Mouse (Mus musculus): ENCODE results near the gene Psg16. TPM values are rescaled to one million over a fixed set of nuclear protein-coding genes. Genes with fewer than 3 reads are reported as not detected.

The Psg16 gene
- total and polyA plus RNA-seq, 3 experiments: 0.23 to 0.67 TPM; not detected in 1

- no peaks in the 10 kb centered on the region; a peak in 1 of 4 replicates for H3K4me1 ChIP-seq (ENCODE audit: control insufficient read depth in 1 of 2, insufficient read depth in 2 of 2, low read length in 2 of 2)
- H3K4me3 ChIP-seq (ENCODE audit: control insufficient read depth in 1 of 2, insufficient read depth in 1 of 2, low read depth in 2 of 2, low read length in 2 of 2): no peak overlapping the region
- H3K27ac ChIP-seq (ENCODE audit: control insufficient read depth, low read depth, low read length): no peak overlapping the region
- H3K9ac ChIP-seq (ENCODE audit: control insufficient read depth, low read depth, low read length, poor library complexity, severe bottlenecking): no peak overlapping the region
- no peaks in the 10 kb centered on the region for H3K9me3 ChIP-seq (replicated peaks; ENCODE audit: insufficient read depth, low read length)
- H3K79me2 ChIP-seq (ENCODE audit: control insufficient read depth, insufficient read depth, low read length, poor library complexity): no peaks in the 10 kb centered on the region
- peaks cover 0 to 15% of the 10 kb centered on the region in 2 experiments; a peak in 2 of 4 replicates for H3K36me3 ChIP-seq (ENCODE audit: control insufficient read depth in 1 of 2, insufficient read depth in 2 of 2, low read length in 2 of 2)
- no peaks in the 10 kb centered on the region for H3K27me3 ChIP-seq (ENCODE audit: control insufficient read depth in 1 of 2, insufficient read depth in 2 of 2, low read length in 2 of 2)
- no peak for DNase-seq (ENCODE audit: low read depth, low spot score)
- TF ChIP-seq MAFK (IDR thresholded peaks at IDR 0.05; ENCODE audit: borderline replicate concordance, low read depth, low read length) (no peak), USF2 (IDR thresholded peaks at IDR 0.05; ENCODE audit: borderline replicate concordance in 1 of 2, insufficient read depth in 1 of 2, low read depth in 1 of 2, low read length in 2 of 2) (no peak), POLR2AphosphoS5 (IDR thresholded peaks at IDR 0.05; ENCODE audit: borderline replicate concordance, low read depth, low read length) (no peak), POLR2AphosphoS2 (IDR thresholded peaks at IDR 0.05; ENCODE audit: low read length) (no peak), USF1 (IDR thresholded peaks at IDR 0.05; ENCODE audit: low read depth, low read length) (no peak), ELF1 (IDR thresholded peaks at IDR 0.05; ENCODE audit: low read depth, low read length) (no peak), ETS1 (IDR thresholded peaks at IDR 0.05; ENCODE audit: low read depth, low read length) (no peak), KAT2A (conservative IDR thresholded peaks at IDR 0.05; ENCODE audit: low read depth, low read length) (no peak), MYC (IDR thresholded peaks at IDR 0.05; ENCODE audit: low read depth, low read length) (no peak), NRF1 (IDR thresholded peaks at IDR 0.05; ENCODE audit: insufficient read depth, low read depth, low read length, poor library complexity, severe bottlenecking) (no peak), MYB (IDR thresholded peaks at IDR 0.05; ENCODE audit: low read depth, low read length) (no peak), UBTF (IDR thresholded peaks at IDR 0.05; ENCODE audit: borderline replicate concordance, insufficient read depth, low read depth, low read length) (no peak), MXI1 (IDR thresholded peaks at IDR 0.05; ENCODE audit: low read depth, low read length) (no peak), SMC3 (IDR thresholded peaks at IDR 0.05; ENCODE audit: low read depth, low read length) (no peak), MEF2A (IDR thresholded peaks at IDR 0.05; ENCODE audit: extremely low read depth, insufficient replicate concordance, low read depth, low read length, poor library complexity, severe bottlenecking) (no peak), HCFC1 (IDR thresholded peaks at IDR 0.05; ENCODE audit: low read depth, low read length) (no peak), GABPA (IDR thresholded peaks at IDR 0.05; ENCODE audit: low read depth, low read length) (no peak), TBP (IDR thresholded peaks at IDR 0.05; ENCODE audit: low read depth, low read length) (no peak), GATA1 (IDR thresholded peaks at IDR 0.05; ENCODE audit: low read depth, low read length) (no peak), ZNF384 (IDR thresholded peaks at IDR 0.05; ENCODE audit: low read depth, low read length) (no peak)
Measured at GRCm38 (mm10) chr7:17038018-17038695, 35.7 kb upstream of the Psg16 start.
